Mouse (Mus musculus): ENCODE results near the gene Scamp5. TPM values are rescaled to one million over a fixed set of nuclear protein-coding genes. Genes with fewer than 3 reads are reported as not detected.

Gene Scamp5
- polyA plus RNA-seq, 1 experiment from 2014 or later: 18.3 TPM

GRCm38 (mm10) chr9:57467271-57467771 is 539 bp downstream of the Scamp5 start:
- Histone ChIP-seq H3K9me3 (ENCODE audit: control insufficient read depth, low read length) (no peaks in the 10 kb centered on the region), H3K4me3 (ENCODE audit: low read depth, low read length) (peak overlapping the region; percentile 73), H3K9ac (ENCODE audit: low read depth, low read length) (peak overlapping the region; percentile 90), H3K27me3 (ENCODE audit: control insufficient read depth, insufficient read depth, low read length) (no peaks in the 10 kb centered on the region), H3K27ac (ENCODE audit: low read depth, low read length) (peak overlapping the region; percentile 71), H3K36me3 (ENCODE audit: control insufficient read depth, insufficient read depth, low read length) (no peaks in the 10 kb centered on the region), H3K4me2 (replicated peaks; ENCODE audit: low read depth, low read length) (peak overlapping the region; percentile 82), H3K4me1 (replicated peaks; ENCODE audit: control insufficient read depth, insufficient read depth, low read length) (0 out of 2 replicates have a peak, but pooled peaks cover 3% of the 10 kb centered on the region)
- DNase-seq (ENCODE audit: low spot score) (no peak), ATAC-seq (ENCODE audit: low FRiP score) (peak; percentile 75)
- whole genome bisulfite sequencing: 2% methylated on average over 18 of the region's 18 CpGs

GRCm38 (mm10) chr9:57466101-57466500 is 1.8 kb downstream of the Scamp5 start:
- Histone ChIP-seq H3K4me3 (ENCODE audit: low read depth, low read length) (no peak overlapping the region), H3K9ac (ENCODE audit: low read depth, low read length) (no peak overlapping the region; the same call in 1 of the 2 replicates), H3K4me2 (replicated peaks; ENCODE audit: low read depth, low read length) (no peak overlapping the region), H3K36me3 (ENCODE audit: control insufficient read depth, insufficient read depth, low read length) (no peaks in the 10 kb centered on the region), H3K9me3 (ENCODE audit: control insufficient read depth, low read length) (no peaks in the 10 kb centered on the region), H3K4me1 (replicated peaks; ENCODE audit: control insufficient read depth, insufficient read depth, low read length) (0 out of 2 replicates have a peak, but pooled peaks cover 3% of the 10 kb centered on the region), H3K27ac (ENCODE audit: low read depth, low read length) (no peak overlapping the region), H3K27me3 (ENCODE audit: control insufficient read depth, insufficient read depth, low read length) (no peaks in the 10 kb centered on the region)
- ATAC-seq (ENCODE audit: low FRiP score): no peak
- 73% methylated on average over 3 of the region's 3 CpGs for WGBS
- DNase-seq (ENCODE audit: low spot score): no peak

GRCm38 (mm10) chr9:57462866-57463265 is 5.0 kb downstream of the Scamp5 start:
- no peak overlapping the region for H3K4me2 ChIP-seq (replicated peaks; ENCODE audit: low read depth, low read length)
- no peaks in the 10 kb centered on the region for H3K9me3 ChIP-seq (ENCODE audit: control insufficient read depth, low read length)
- H3K4me1 ChIP-seq (replicated peaks; ENCODE audit: control insufficient read depth, insufficient read depth, low read length): 0 out of 2 replicates have a peak, but pooled peaks cover 3% of the 10 kb centered on the region
- WGBS: 88% methylated on average over 6 of the region's 6 CpGs
- ATAC-seq (ENCODE audit: low FRiP score) (no peak), DNase-seq (ENCODE audit: low spot score) (no peak)
- no peaks in the 10 kb centered on the region for H3K36me3 ChIP-seq (ENCODE audit: control insufficient read depth, insufficient read depth, low read length)
- H3K4me3 ChIP-seq (ENCODE audit: low read depth, low read length): no peak overlapping the region
- no peaks in the 10 kb centered on the region for H3K27me3 ChIP-seq (ENCODE audit: control insufficient read depth, insufficient read depth, low read length)
- no peak overlapping the region for H3K9ac ChIP-seq (ENCODE audit: low read depth, low read length)
- no peak overlapping the region for H3K27ac ChIP-seq (ENCODE audit: low read depth, low read length)

- Histone ChIP-seq H3K9me3 (ENCODE audit: control insufficient read depth, low read length) (no peaks in the 10 kb centered on the region), H3K4me2 (replicated peaks; ENCODE audit: low read depth, low read length) (no peak overlapping the region), H3K36me3 (ENCODE audit: control insufficient read depth, insufficient read depth, low read length) (no peaks in the 10 kb centered on the region), H3K4me1 (replicated peaks; ENCODE audit: control insufficient read depth, insufficient read depth, low read length) (no peaks in the 10 kb centered on the region), H3K27ac (ENCODE audit: low read depth, low read length) (no peak overlapping the region), H3K4me3 (ENCODE audit: low read depth, low read length) (no peak overlapping the region), H3K9ac (ENCODE audit: low read depth, low read length) (no peak overlapping the region), H3K27me3 (ENCODE audit: control insufficient read depth, insufficient read depth, low read length) (no peaks in the 10 kb centered on the region)
- 97% methylated on average over 2 of the region's 2 CpGs for WGBS
- DNase-seq (ENCODE audit: low spot score) (peak; percentile 11), ATAC-seq (ENCODE audit: low FRiP score) (no peak)
Observed at GRCm38 (mm10) chr9:57459707-57460106, 8.2 kb downstream of the Scamp5 start.

- ATAC-seq (ENCODE audit: low FRiP score) (no peak), DNase-seq (ENCODE audit: low spot score) (no peak)
- no peak overlapping the region for H3K9ac ChIP-seq (ENCODE audit: low read depth, low read length)
- no peak overlapping the region for H3K4me2 ChIP-seq (replicated peaks; ENCODE audit: low read depth, low read length)
- 88% methylated on average over 4 of the region's 4 CpGs for WGBS
- no peaks in the 10 kb centered on the region for H3K9me3 ChIP-seq (ENCODE audit: control insufficient read depth, low read length)
- H3K27me3 ChIP-seq (ENCODE audit: control insufficient read depth, insufficient read depth, low read length): no peaks in the 10 kb centered on the region
- no peak overlapping the region for H3K27ac ChIP-seq (ENCODE audit: low read depth, low read length)
- peaks cover 2% of the 10 kb centered on the region; the same call in 1 of the 2 replicates for H3K36me3 ChIP-seq (ENCODE audit: control insufficient read depth, insufficient read depth, low read length)
- no peak overlapping the region for H3K4me3 ChIP-seq (ENCODE audit: low read depth, low read length)
- H3K4me1 ChIP-seq (replicated peaks; ENCODE audit: control insufficient read depth, insufficient read depth, low read length): no peaks in the 10 kb centered on the region
Observed at GRCm38 (mm10) chr9:57453516-57453915, 14.3 kb downstream of the Scamp5 start.

GRCm38 (mm10) chr9:57452624-57453462 is 15.0 kb downstream of the Scamp5 start:
- no peak overlapping the region for H3K4me2 ChIP-seq (replicated peaks; ENCODE audit: low read depth, low read length)
- no peaks in the 10 kb centered on the region for H3K9me3 ChIP-seq (ENCODE audit: control insufficient read depth, low read length)
- WGBS: 87% methylated on average over 8 of the region's 8 CpGs
- no peak for ATAC-seq (ENCODE audit: low FRiP score)
- H3K9ac ChIP-seq (ENCODE audit: low read depth, low read length): no peak overlapping the region
- H3K36me3 ChIP-seq (ENCODE audit: control insufficient read depth, insufficient read depth, low read length): peaks cover 2% of the 10 kb centered on the region; the same call in 1 of the 2 replicates
- no peaks in the 10 kb centered on the region for H3K27me3 ChIP-seq (ENCODE audit: control insufficient read depth, insufficient read depth, low read length)
- no peak overlapping the region for H3K27ac ChIP-seq (ENCODE audit: low read depth, low read length)
- no peak overlapping the region for H3K4me3 ChIP-seq (ENCODE audit: low read depth, low read length)
- no peaks in the 10 kb centered on the region for H3K4me1 ChIP-seq (replicated peaks; ENCODE audit: control insufficient read depth, insufficient read depth, low read length)
- no peak for DNase-seq (ENCODE audit: low spot score)

- H3K9ac ChIP-seq (ENCODE audit: low read depth, low read length): no peak overlapping the region
- H3K36me3 ChIP-seq (ENCODE audit: control insufficient read depth, insufficient read depth, low read length): peaks cover 2% of the 10 kb centered on the region; the same call in 1 of the 2 replicates
- no peaks in the 10 kb centered on the region for H3K9me3 ChIP-seq (ENCODE audit: control insufficient read depth, low read length)
- no peak overlapping the region for H3K4me2 ChIP-seq (replicated peaks; ENCODE audit: low read depth, low read length)
- WGBS: 76% methylated on average over 1 of the region's 1 CpGs
- DNase-seq (ENCODE audit: low spot score) (peak; percentile 31), ATAC-seq (ENCODE audit: low FRiP score) (no peak)
- H3K4me3 ChIP-seq (ENCODE audit: low read depth, low read length): no peak overlapping the region
- H3K27me3 ChIP-seq (ENCODE audit: control insufficient read depth, insufficient read depth, low read length): no peaks in the 10 kb centered on the region
- no peaks in the 10 kb centered on the region for H3K4me1 ChIP-seq (replicated peaks; ENCODE audit: control insufficient read depth, insufficient read depth, low read length)
- no peak overlapping the region for H3K27ac ChIP-seq (ENCODE audit: low read depth, low read length)
Observed at GRCm38 (mm10) chr9:57449715-57450114, 18.1 kb downstream of the Scamp5 start.

- Histone ChIP-seq H3K9me3 (ENCODE audit: control insufficient read depth, low read length) (no peaks in the 10 kb centered on the region), H3K36me3 (ENCODE audit: control insufficient read depth, insufficient read depth, low read length) (no peaks in the 10 kb centered on the region), H3K4me3 (ENCODE audit: low read depth, low read length) (no peak overlapping the region), H3K9ac (ENCODE audit: low read depth, low read length) (no peak overlapping the region), H3K4me1 (replicated peaks; ENCODE audit: control insufficient read depth, insufficient read depth, low read length) (no peaks in the 10 kb centered on the region), H3K27ac (ENCODE audit: low read depth, low read length) (no peak overlapping the region), H3K27me3 (ENCODE audit: control insufficient read depth, insufficient read depth, low read length) (no peaks in the 10 kb centered on the region), H3K4me2 (replicated peaks; ENCODE audit: low read depth, low read length) (no peak overlapping the region)
- ATAC-seq (ENCODE audit: low FRiP score) (no peak), DNase-seq (ENCODE audit: low spot score) (no peak)
- WGBS: 97% methylated on average over 1 of the region's 1 CpGs
Observed at GRCm38 (mm10) chr9:57440620-57441019, 27.2 kb downstream of the Scamp5 start.
